Mouse (Mus musculus) myocyte (in vitro differentiated cells): ENCODE measurements at regions not wholly inside any gene's neighbourhood (a gene's known extent, or its start where the extent isn't known, plus 50 kb on each side); places are given as distances from the start of the nearest gene placed in this dataset.

ENCODE experiments used
- H3K27me3 ChIP-seq: one replicate; pipeline ENCODE4 v1.6.1; 2011; ENCODE audit not compliant: control insufficient read depth, insufficient read depth, insufficient read length
- H3K36me3 ChIP-seq: one replicate; pipeline ENCODE4 v1.6.1; 2011; ENCODE audit not compliant: control insufficient read depth, insufficient read depth
- H3K4me2 ChIP-seq: one replicate; pipeline ENCODE4 v1.6.1; 2011; ENCODE audit warnings: low read depth, control low read depth
- H3K4me3 ChIP-seq: one replicate; pipeline ENCODE4 v1.5.1; 2011; ENCODE audit warnings: mild to moderate bottlenecking, control low read depth, moderate library complexity
- H3K79me2 ChIP-seq: one replicate; pipeline ENCODE4 v1.6.1; 2011; ENCODE audit not compliant: control insufficient read depth, insufficient read depth
- H3ac ChIP-seq: one replicate; pipeline ENCODE4 v1.6.1; 2011; ENCODE audit not compliant: control insufficient read depth, insufficient read length
- CEBPB ChIP-seq: IDR thresholded peaks from 2 replicates; pipeline ENCODE4 v1.6.1; 2011; ENCODE audit warnings: mild to moderate bottlenecking, moderate library complexity; ENCODE audit not compliant: poor library complexity, insufficient read depth, severe bottlenecking
- E2F4 ChIP-seq: IDR thresholded peaks from one replicate; pipeline ENCODE4 v1.6.1; 2011; ENCODE audit warnings: mild to moderate bottlenecking, control low read depth, moderate library complexity; ENCODE audit not compliant: insufficient read depth
- MAX ChIP-seq: IDR thresholded peaks from one replicate; pipeline ENCODE4 v1.6.1; 2011; ENCODE audit warnings: low read depth, mild to moderate bottlenecking, control low read depth
- MYOD1 ChIP-seq, 3 experiments: IDR thresholded peaks; one replicate each; pipeline ENCODE4 v1.6.1; 2011; ENCODE audit warnings: control low read depth in 2 of 3, low read depth in 2 of 3, mild to moderate bottlenecking in 2 of 3, moderate library complexity in 1 of 3; ENCODE audit not compliant: insufficient read length in 2 of 3, control insufficient read depth in 1 of 3
- MYOG ChIP-seq, 3 experiments: IDR thresholded peaks; one replicate each; pipeline ENCODE4 v1.6.1; 2011; ENCODE audit warnings: control low read depth in 2 of 3, low read depth in 2 of 3, mild to moderate bottlenecking in 2 of 3; ENCODE audit not compliant: insufficient read length in 2 of 3, control insufficient read depth in 1 of 3, insufficient read depth in 1 of 3
- POLR2A ChIP-seq: IDR thresholded peaks from one replicate; pipeline ENCODE4 v1.6.1; 2011; ENCODE audit warnings: low read depth, mild to moderate bottlenecking, control low read depth, moderate library complexity; ENCODE audit not compliant: insufficient read length
- POLR2AphosphoS2 ChIP-seq: IDR thresholded peaks from one replicate; pipeline ENCODE4 v1.6.1; 2011; ENCODE audit warnings: low read depth, control low read depth; ENCODE audit not compliant: insufficient read length
- REST ChIP-seq: IDR thresholded peaks from one replicate; pipeline ENCODE4 v1.6.1; 2011; ENCODE audit warnings: mild to moderate bottlenecking, control low read depth, moderate library complexity; ENCODE audit not compliant: insufficient read depth, insufficient read length
- SRF ChIP-seq: IDR thresholded peaks from one replicate; pipeline ENCODE4 v1.6.1; 2011; ENCODE audit warnings: low read depth; ENCODE audit not compliant: control insufficient read depth, insufficient read length
- TCF12 ChIP-seq: IDR thresholded peaks from one replicate; pipeline ENCODE4 v1.6.1; 2011; ENCODE audit warnings: mild to moderate bottlenecking, control low read depth; ENCODE audit not compliant: poor library complexity, insufficient read depth, severe bottlenecking
- TCF3 ChIP-seq: IDR thresholded peaks from one replicate; pipeline ENCODE4 v1.6.1; 2011; ENCODE audit warnings: low read depth, control low read depth; ENCODE audit not compliant: insufficient read length
- USF1 ChIP-seq: IDR thresholded peaks from one replicate; pipeline ENCODE4 v1.6.1; 2011; ENCODE audit warnings: low read depth, mild to moderate bottlenecking, control low read depth, moderate library complexity

GRCm38 (mm10) chr10:96685991-96686601 lies 69.3 kb downstream of the Btg1 start:
- no peak for TF ChIP-seq POLR2A
- TF ChIP-seq TCF12 = no peak
- TF ChIP-seq MAX = no peak
- TF ChIP-seq MYOD1 (IDR thresholded peaks at IDR 0.05; ENCODE audit: control insufficient read depth in 1 of 3, insufficient read length in 2 of 3, low read depth in 2 of 3) = no peak
- TF ChIP-seq E2F4 = no peak
- Histone ChIP-seq H3ac (no peak overlapping the region), H3K27me3 (no peaks in the 10 kb centered on the region), H3K36me3 (no peaks in the 10 kb centered on the region), H3K4me2 (no peak overlapping the region), H3K4me3 (no peak overlapping the region), H3K79me2 (no peaks in the 10 kb centered on the region)

GRCm38 (mm10) chr10:96686659-96687440 lies 70.0 kb downstream of the Btg1 start:
- TF ChIP-seq POLR2AphosphoS2 (no peak), POLR2A (no peak), MYOD1 (IDR thresholded peaks at IDR 0.05; ENCODE audit: control insufficient read depth in 1 of 3, insufficient read length in 2 of 3, low read depth in 2 of 3) (no peak), MAX (no peak), USF1 (no peak), E2F4 (no peak), CEBPB (no peak), TCF12 (no peak), MYOG (IDR thresholded peaks at IDR 0.05; ENCODE audit: control insufficient read depth in 1 of 3, insufficient read depth in 1 of 3, insufficient read length in 2 of 3, low read depth in 2 of 3) (no peak)
- Histone ChIP-seq H3ac (no peak overlapping the region), H3K4me3 (no peak overlapping the region), H3K4me2 (no peak overlapping the region), H3K79me2 (no peaks in the 10 kb centered on the region), H3K36me3 (no peaks in the 10 kb centered on the region), H3K27me3 (no peaks in the 10 kb centered on the region)

GRCm38 (mm10) chr10:96687441-96687772 lies 70.6 kb downstream of the Btg1 start:
- H3K27me3 ChIP-seq = no peaks in the 10 kb centered on the region
- H3K36me3 ChIP-seq = no peaks in the 10 kb centered on the region
- H3K4me3 ChIP-seq = no peak overlapping the region
- no peak overlapping the region for H3ac ChIP-seq
- no peaks in the 10 kb centered on the region for H3K79me2 ChIP-seq
- TF ChIP-seq MYOG (IDR thresholded peaks at IDR 0.05; ENCODE audit: control insufficient read depth in 1 of 3, insufficient read depth in 1 of 3, insufficient read length in 2 of 3, low read depth in 2 of 3) (no peak), SRF (no peak), E2F4 (no peak), TCF12 (no peak), TCF3 (no peak), REST (no peak), POLR2AphosphoS2 (no peak), CEBPB (no peak), USF1 (no peak), MYOD1 (IDR thresholded peaks at IDR 0.05; ENCODE audit: control insufficient read depth in 1 of 3, insufficient read length in 2 of 3, low read depth in 2 of 3) (no peak)
- no peak overlapping the region for H3K4me2 ChIP-seq

- peak; percentile 12 for TF ChIP-seq USF1
- TF ChIP-seq POLR2AphosphoS2 = no peak
- Histone ChIP-seq H3ac (no peak overlapping the region), H3K36me3 (no peaks in the 10 kb centered on the region), H3K4me2 (peak overlapping the region; percentile 12), H3K27me3 (no peaks in the 10 kb centered on the region), H3K79me2 (no peaks in the 10 kb centered on the region), H3K4me3 (no peak overlapping the region)
These were observed 73.4 kb downstream of the Btg1 start for GRCm38 (mm10) chr10:96689976-96690867.

GRCm38 (mm10) chr10:96690868-96691302 lies 74.1 kb downstream of the Btg1 start:
- Histone ChIP-seq H3ac (no peak overlapping the region), H3K4me2 (peak overlapping the region; percentile 12), H3K36me3 (no peaks in the 10 kb centered on the region), H3K4me3 (no peak overlapping the region), H3K27me3 (no peaks in the 10 kb centered on the region), H3K79me2 (no peaks in the 10 kb centered on the region)
- TF ChIP-seq MYOG (IDR thresholded peaks at IDR 0.05; ENCODE audit: control insufficient read depth in 1 of 3, insufficient read depth in 1 of 3, insufficient read length in 2 of 3, low read depth in 2 of 3) = no peak
- no peak for TF ChIP-seq POLR2AphosphoS2
- no peak for TF ChIP-seq MYOD1 (IDR thresholded peaks at IDR 0.05; ENCODE audit: control insufficient read depth in 1 of 3, insufficient read length in 2 of 3, low read depth in 2 of 3)
- TF ChIP-seq TCF12 = no peak
